Mouse (Mus musculus) forebrain, embryonic 10.5 days (tissue): ENCODE data around the gene Plp2. TPM values are rescaled to one million over a fixed set of nuclear protein-coding genes. Genes with fewer than 3 reads are reported as not detected.
"Not testable (repeated sequence)": the region's sequence is repeated elsewhere in the genome, so short reads cannot be mapped to it uniquely, and the experiment has no call there.

ENCODE experiments used
- DNase-seq: peaks from one replicate; pipeline ENCODE4 v3.0.0-alpha.2; 2017; ENCODE audit warnings: low spot score; ENCODE audit errors: extremely low spot score
- H3K27ac ChIP-seq: fragments of 300-500 bp; sonication (generic); 2 replicates; pipeline ENCODE4 v1.5.1; 2016; ENCODE audit warnings: mild to moderate bottlenecking
- H3K27me3 ChIP-seq: fragments of 300-500 bp; sonication (generic); 2 replicates; pipeline ENCODE4 v1.6.1; 2016; ENCODE audit warnings: mild to moderate bottlenecking; ENCODE audit not compliant: poor library complexity, severe bottlenecking
- H3K36me3 ChIP-seq: fragments of 300-500 bp; sonication (generic); replicated peaks from 2 replicates; pipeline ENCODE4 v1.6.1; 2016; ENCODE audit warnings: mild to moderate bottlenecking, moderate library complexity
- H3K4me1 ChIP-seq: fragments of 300-500 bp; sonication (generic); 2 replicates; pipeline ENCODE4 v1.6.1; 2016
- H3K4me3 ChIP-seq: fragments of 300-500 bp; sonication (generic); 2 replicates; pipeline ENCODE4 v1.5.1; 2016; ENCODE audit warnings: mild to moderate bottlenecking, moderate library complexity
- H3K9me3 ChIP-seq: fragments of 300-500 bp; sonication (generic); 2 replicates; pipeline ENCODE4 v1.6.1; 2016; ENCODE audit warnings: mild to moderate bottlenecking, moderate library complexity
- WGBS: fragments of 180-500 bp; shearing (Covaris S2); methylation state at CpG from one replicate; pipeline ENCODE4 v1.1.7; 2016; 5-methylcytosine and 5-hydroxymethylcytosine counted together
- polyA plus RNA-seq: library from polyadenylated mRNA; unstranded; fragments of >200 nt; fragmentation: Nextera tagmentation; extraction: Ambion mirVana; gene quantifications from 2 replicates; pipeline ENCODE4 v1.2.1, GENCODE M21; 2016

Plp2 gene
- polyA plus RNA-seq: 49.7 and 50.4 TPM in 2 replicates

GRCm38 (mm10) chrX:7670921-7671623, at the start of gene Plp2:
Plp2 (minus strand) TSS chrX:7671390.
- 16% methylated on average over 36 of the region's 36 CpGs for WGBS
- peaks cover 3% of the 10 kb centered on the region; the same call in 1 of the 2 replicates for H3K9me3 ChIP-seq
- H3K36me3 ChIP-seq: peaks cover 18% of the 10 kb centered on the region
- peaks cover 16% of the 10 kb centered on the region for H3K4me1 ChIP-seq
- peaks cover 12% of the 10 kb centered on the region for H3K27me3 ChIP-seq
- H3K4me3 ChIP-seq: peak within 1 kb of the TSS; percentile 57
- no peak for DNase-seq
- H3K27ac ChIP-seq: peak within 1 kb of the TSS; percentile 83

- H3K4me3 ChIP-seq, H3K4me1 ChIP-seq, DNase-seq, H3K36me3 ChIP-seq, H3K27ac ChIP-seq, H3K9me3 ChIP-seq, H3K27me3 ChIP-seq: not testable (repeated sequence)
- WGBS: 41% methylated on average over 1 of the region's 1 CpGs
These were observed 44.9 kb upstream of the Plp2 start for GRCm38 (mm10) chrX:7716058-7716457.

- 16% methylated on average over 45 of the region's 60 CpGs for WGBS
- peak; percentile 84 for DNase-seq
- Histone ChIP-seq H3K4me3 (peak within 1 kb of the TSS; percentile 49), H3K27ac (peak within 1 kb of the TSS; percentile 85)
- H3K27me3 ChIP-seq, H3K4me1 ChIP-seq, H3K36me3 ChIP-seq, H3K9me3 ChIP-seq: not testable (repeated sequence)
These were observed 43.1 kb upstream of the Plp2 start, which contains the start of gene Wdr45 for GRCm38 (mm10) chrX:7714135-7714899. Wdr45 (plus strand) TSS chrX:7714333.

- H3K4me1 ChIP-seq, H3K9me3 ChIP-seq, DNase-seq, H3K27me3 ChIP-seq, H3K36me3 ChIP-seq: not testable (repeated sequence)
- H3K27ac ChIP-seq: peak overlapping the region; percentile 75; the same call in 1 of the 2 replicates
- WGBS: 32% methylated on average over 6 of the region's 12 CpGs
- H3K4me3 ChIP-seq: peak overlapping the region; percentile 49
These were observed 42.6 kb upstream of the Plp2 start for GRCm38 (mm10) chrX:7713764-7714134.

GRCm38 (mm10) chrX:7696954-7697381, 25.8 kb upstream of the Plp2 start, which contains the start of gene Gpkow:
Gpkow (plus strand) TSS chrX:7697131.
- peak; percentile 78 for DNase-seq
- Histone ChIP-seq H3K27me3 (no peaks in the 10 kb centered on the region), H3K4me1 (0 out of 2 replicates have a peak, but pooled peaks cover 4% of the 10 kb centered on the region), H3K27ac (peak within 1 kb of the TSS; percentile 84), H3K4me3 (peak within 1 kb of the TSS; percentile 65), H3K36me3 (peaks cover 36% of the 10 kb centered on the region), H3K9me3 (no peaks in the 10 kb centered on the region)
- 9% methylated on average over 33 of the region's 33 CpGs for WGBS

- H3K27ac ChIP-seq: no peak overlapping the region
- no peaks in the 10 kb centered on the region for H3K27me3 ChIP-seq
- WGBS: 48% methylated on average over 6 of the region's 6 CpGs
- peaks cover 31% of the 10 kb centered on the region for H3K36me3 ChIP-seq
- no peak for DNase-seq
- H3K4me3 ChIP-seq: peak overlapping the region; percentile 65
- H3K4me1 ChIP-seq: 0 out of 2 replicates have a peak, but pooled peaks cover 4% of the 10 kb centered on the region
- H3K9me3 ChIP-seq: no peaks in the 10 kb centered on the region
These were observed 25.3 kb upstream of the Plp2 start for GRCm38 (mm10) chrX:7696520-7696919.

- Histone ChIP-seq H3K9me3 (no peaks in the 10 kb centered on the region), H3K4me1 (no peaks in the 10 kb centered on the region), H3K27me3 (no peaks in the 10 kb centered on the region), H3K4me3 (no peak overlapping the region), H3K27ac (no peak overlapping the region), H3K36me3 (no peaks in the 10 kb centered on the region)
- no peak for DNase-seq
- WGBS: 43% methylated on average over 4 of the region's 4 CpGs
These were observed 21.7 kb upstream of the Plp2 start for GRCm38 (mm10) chrX:7692862-7693261.

- H3K27me3 ChIP-seq: no peaks in the 10 kb centered on the region
- H3K9me3 ChIP-seq: no peaks in the 10 kb centered on the region
- DNase-seq: no peak
- WGBS: 71% methylated on average over 3 of the region's 3 CpGs
- no peaks in the 10 kb centered on the region for H3K36me3 ChIP-seq
- no peak overlapping the region for H3K4me3 ChIP-seq
- H3K27ac ChIP-seq: no peak overlapping the region
- no peaks in the 10 kb centered on the region for H3K4me1 ChIP-seq
These were observed 19.3 kb upstream of the Plp2 start for GRCm38 (mm10) chrX:7690486-7690885.

- Histone ChIP-seq H3K27ac (no peak overlapping the region), H3K9me3 (no peaks in the 10 kb centered on the region), H3K27me3 (no peaks in the 10 kb centered on the region), H3K36me3 (no peaks in the 10 kb centered on the region), H3K4me1 (no peaks in the 10 kb centered on the region), H3K4me3 (no peak overlapping the region)
- no peak for DNase-seq
- 93% methylated on average over 2 of the region's 2 CpGs for WGBS
These were observed 17.1 kb upstream of the Plp2 start for GRCm38 (mm10) chrX:7688321-7688720.

- WGBS: 68% methylated on average over 14 of the region's 14 CpGs
- H3K27ac ChIP-seq: 0 out of 2 replicates have a peak within 1 kb of the TSS, but pooled peaks have one; percentile 35
These were observed 9.7 kb upstream of the Plp2 start, which contains the start of gene Magix for GRCm38 (mm10) chrX:7680864-7681263. Magix (minus strand) TSS chrX:7681251.

GRCm38 (mm10) chrX:7680057-7680412, 8.8 kb upstream of the Plp2 start:
- Histone ChIP-seq H3K9me3 (no peaks in the 10 kb centered on the region; the same call in 1 of the 2 replicates), H3K36me3 (no peaks in the 10 kb centered on the region), H3K4me1 (no peaks in the 10 kb centered on the region), H3K27ac (0 out of 2 replicates have a peak overlapping the region, but pooled peaks have one; percentile 35), H3K4me3 (peak overlapping the region; percentile 46), H3K27me3 (peaks cover 12% of the 10 kb centered on the region)
- 25% methylated on average over 12 of the region's 12 CpGs for WGBS
- DNase-seq: no peak

More at GRCm38 (mm10) chrX:7680864-7681263, 9.7 kb upstream of the Plp2 start, which contains the start of gene Magix:
- DNase-seq: no peak
- no peaks in the 10 kb centered on the region for H3K36me3 ChIP-seq
- H3K27me3 ChIP-seq: peaks cover 9% of the 10 kb centered on the region
- peak within 1 kb of the TSS; percentile 46 for H3K4me3 ChIP-seq
- no peaks in the 10 kb centered on the region; the same call in 1 of the 2 replicates for H3K9me3 ChIP-seq
- no peaks in the 10 kb centered on the region for H3K4me1 ChIP-seq

- H3K4me3 ChIP-seq: peak overlapping the region; percentile 46
- peak; percentile 84 for DNase-seq
- H3K9me3 ChIP-seq: no peaks in the 10 kb centered on the region; the same call in 1 of the 2 replicates
- peaks cover 12% of the 10 kb centered on the region for H3K27me3 ChIP-seq
- peaks cover 4% of the 10 kb centered on the region for H3K4me1 ChIP-seq
- 0 out of 2 replicates have a peak overlapping the region, but pooled peaks have one; percentile 35 for H3K27ac ChIP-seq
- H3K36me3 ChIP-seq: no peaks in the 10 kb centered on the region
- WGBS: 19% methylated on average over 27 of the region's 27 CpGs
These were observed 8.3 kb upstream of the Plp2 start for GRCm38 (mm10) chrX:7679405-7680056.
